Mouse (Mus musculus): Measurements from ENCODE around the gene Rhob. TPM values are rescaled to one million over a fixed set of nuclear protein-coding genes. Genes with fewer than 3 reads are reported as not detected.

Gene Rhob
- polyA plus RNA-seq, 2 experiments: 6.3 to 14.1 TPM

DNA sequence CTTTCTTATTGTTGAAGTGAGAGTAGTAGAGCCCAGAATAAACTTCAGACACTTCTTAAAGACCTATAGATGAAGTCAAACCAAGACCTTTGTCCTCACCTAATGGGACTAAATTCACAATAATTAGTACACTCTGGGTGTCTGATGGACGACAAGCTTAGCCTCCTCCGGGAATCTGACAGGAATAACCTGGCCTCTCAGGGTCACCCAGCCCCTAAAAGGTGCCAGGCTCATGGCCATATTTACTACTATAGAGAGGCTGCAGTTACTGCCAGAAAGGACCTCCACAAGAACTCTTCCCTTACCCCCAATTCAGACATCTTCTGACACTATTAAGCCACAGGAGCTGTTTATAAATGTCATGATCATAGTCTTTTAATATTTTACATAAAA lies 2.5 kb downstream of the Rhob start:
- H3K4me1 ChIP-seq (replicated peaks; ENCODE audit: control insufficient read depth in 2 of 2, insufficient read depth in 2 of 2, low read length in 1 of 2): peaks cover 3 to 9% of the 10 kb centered on the region in 2 experiments; a peak in 2 of 4 replicates
- no peak for DNase-seq (ENCODE audit: low read depth in 3 of 3, low spot score in 3 of 3)
- 45% methylated on average over 2 of the region's 2 CpGs for WGBS (ENCODE audit: insufficient replicate concordance)
- no peak overlapping the region for H3K4me3 ChIP-seq (ENCODE audit: insufficient read depth in 1 of 2, low read depth in 2 of 2, low read length in 2 of 2)
- H3K9me3 ChIP-seq (ENCODE audit: control insufficient read depth, low read length): no peaks in the 10 kb centered on the region
- no peak overlapping the region for H3K27ac ChIP-seq
- H3K36me3 ChIP-seq (replicated peaks; ENCODE audit: control insufficient read depth, insufficient read depth, low read depth): no peaks in the 10 kb centered on the region
- no peak overlapping the region for H3K9ac ChIP-seq (replicated peaks)
- peaks cover 12% of the 10 kb centered on the region for H3K27me3 ChIP-seq (ENCODE audit: control insufficient read depth, insufficient read depth, low read length)
- TF ChIP-seq CTCF (IDR thresholded peaks at IDR 0.05; ENCODE audit: low read depth): no peak
- no peak for TF ChIP-seq EP300 (IDR thresholded peaks at IDR 0.05; ENCODE audit: low read depth)
- no peak for ATAC-seq (ENCODE audit: insufficient read depth)
- no peak overlapping the region; the same call in 1 of the 2 replicates for H3K4me2 ChIP-seq (ENCODE audit: low read depth)

DNA sequence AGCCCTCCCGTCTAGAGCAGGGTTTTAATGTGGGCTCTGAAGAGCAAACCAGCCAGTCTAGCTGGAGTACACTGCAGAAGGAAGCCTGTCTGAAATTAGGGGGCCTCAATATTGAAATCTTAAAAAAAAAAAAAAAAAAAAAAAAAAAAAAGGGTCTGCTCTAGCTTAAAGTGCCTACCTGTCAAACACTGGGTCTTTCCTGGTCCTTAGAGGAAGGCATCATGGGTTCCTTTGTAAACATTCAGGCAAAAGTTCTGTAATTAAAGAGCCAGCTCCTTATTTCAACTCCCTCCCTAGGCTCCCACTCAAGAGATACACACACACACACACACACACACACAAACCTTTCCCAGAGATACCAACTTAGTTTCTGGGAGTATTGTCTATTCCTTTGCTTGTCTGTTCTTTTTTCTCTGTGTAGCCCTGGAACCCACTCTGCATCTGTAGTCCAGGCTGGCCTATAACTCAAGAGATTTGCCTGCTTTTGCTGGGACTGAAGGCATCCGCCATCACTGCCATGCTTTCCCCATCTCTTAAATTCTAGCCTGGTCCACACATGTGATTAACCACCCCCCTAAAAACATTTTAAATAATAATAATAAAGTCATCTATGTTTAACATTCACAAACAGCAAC lies 3.0 kb downstream of the Rhob start:
- no peak overlapping the region for H3K9ac ChIP-seq (replicated peaks)
- DNase-seq (ENCODE audit: low read depth in 3 of 3, low spot score in 3 of 3) (no peak), ATAC-seq (ENCODE audit: insufficient read depth) (no peak)
- peaks cover 12% of the 10 kb centered on the region for H3K27me3 ChIP-seq (ENCODE audit: control insufficient read depth, insufficient read depth, low read length)
- TF ChIP-seq CTCF (IDR thresholded peaks at IDR 0.05; ENCODE audit: low read depth) (no peak), EP300 (IDR thresholded peaks at IDR 0.05; ENCODE audit: low read depth) (no peak)
- H3K27ac ChIP-seq: no peak overlapping the region
- no peaks in the 10 kb centered on the region for H3K9me3 ChIP-seq (ENCODE audit: control insufficient read depth, low read length)
- no peaks in the 10 kb centered on the region for H3K36me3 ChIP-seq (replicated peaks; ENCODE audit: control insufficient read depth, insufficient read depth, low read depth)
- peaks cover 3 to 9% of the 10 kb centered on the region in 2 experiments; a peak in 2 of 4 replicates for H3K4me1 ChIP-seq (replicated peaks; ENCODE audit: control insufficient read depth in 2 of 2, insufficient read depth in 2 of 2, low read length in 1 of 2)
- no peak overlapping the region for H3K4me2 ChIP-seq (ENCODE audit: low read depth)
- WGBS (ENCODE audit: insufficient replicate concordance): 52% methylated on average over 2 of the region's 2 CpGs
- no peak overlapping the region for H3K4me3 ChIP-seq (ENCODE audit: insufficient read depth in 1 of 2, low read depth in 2 of 2, low read length in 2 of 2)

DNA sequence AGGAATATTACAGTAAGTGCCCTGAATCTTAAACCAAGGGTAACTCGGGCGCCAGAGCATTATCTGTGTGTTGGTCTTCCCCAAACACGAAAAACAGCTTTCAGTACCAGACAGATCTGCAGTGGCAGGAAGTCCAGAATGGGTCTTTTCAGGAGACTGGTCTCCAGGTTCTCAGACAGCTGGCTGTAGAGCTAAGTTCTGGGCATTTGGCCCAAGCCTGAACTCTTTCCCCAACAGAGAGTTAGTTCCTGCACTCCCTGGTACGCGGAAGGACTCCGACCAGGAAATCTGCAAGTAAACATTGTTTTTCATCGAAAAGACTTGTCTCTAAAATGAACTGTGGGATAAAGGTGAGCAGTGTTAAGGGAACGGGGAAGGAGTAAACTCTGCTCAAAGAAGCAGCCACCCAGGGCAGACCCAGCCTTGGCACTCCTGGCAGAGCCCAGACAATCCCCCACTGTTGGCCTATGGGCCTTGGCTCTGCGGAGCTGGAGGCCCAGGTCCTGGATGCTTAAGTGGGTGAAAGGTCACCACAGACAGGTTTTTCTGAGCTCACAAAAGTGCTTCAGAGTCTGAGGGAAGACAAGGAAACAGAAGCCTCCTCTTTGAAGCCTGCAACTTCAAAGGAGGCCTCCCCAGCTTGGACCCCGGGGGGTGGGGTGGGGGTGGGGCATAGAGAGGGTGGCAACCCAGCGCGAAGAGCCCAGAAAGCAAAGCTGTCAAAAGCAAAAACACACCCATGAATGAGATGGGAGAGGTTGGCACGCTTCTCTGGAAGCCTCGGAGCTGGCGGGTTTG lies 3.7 kb downstream of the Rhob start:
- Histone ChIP-seq H3K27me3 (ENCODE audit: control insufficient read depth, insufficient read depth, low read length) (peaks cover 12% of the 10 kb centered on the region), H3K9ac (replicated peaks) (no peak overlapping the region), H3K4me2 (ENCODE audit: low read depth) (no peak overlapping the region), H3K36me3 (replicated peaks; ENCODE audit: control insufficient read depth, insufficient read depth, low read depth) (no peaks in the 10 kb centered on the region), H3K9me3 (ENCODE audit: control insufficient read depth, low read length) (no peaks in the 10 kb centered on the region), H3K4me1 (replicated peaks; ENCODE audit: control insufficient read depth in 2 of 2, insufficient read depth in 2 of 2, low read length in 1 of 2) (peaks cover 3 to 6% of the 10 kb centered on the region in 2 experiments; a peak in 2 of 4 replicates), H3K27ac (no peak overlapping the region), H3K4me3 (ENCODE audit: insufficient read depth in 1 of 2, low read depth in 2 of 2, low read length in 2 of 2) (no peak overlapping the region)
- WGBS (ENCODE audit: insufficient replicate concordance): 39% methylated on average over 15 of the region's 15 CpGs
- TF ChIP-seq CTCF (IDR thresholded peaks at IDR 0.05; ENCODE audit: low read depth): no peak
- no peak for TF ChIP-seq EP300 (IDR thresholded peaks at IDR 0.05; ENCODE audit: low read depth)
- ATAC-seq (ENCODE audit: insufficient read depth): no peak
- DNase-seq (ENCODE audit: low read depth in 3 of 3, low spot score in 3 of 3): no peak

DNA sequence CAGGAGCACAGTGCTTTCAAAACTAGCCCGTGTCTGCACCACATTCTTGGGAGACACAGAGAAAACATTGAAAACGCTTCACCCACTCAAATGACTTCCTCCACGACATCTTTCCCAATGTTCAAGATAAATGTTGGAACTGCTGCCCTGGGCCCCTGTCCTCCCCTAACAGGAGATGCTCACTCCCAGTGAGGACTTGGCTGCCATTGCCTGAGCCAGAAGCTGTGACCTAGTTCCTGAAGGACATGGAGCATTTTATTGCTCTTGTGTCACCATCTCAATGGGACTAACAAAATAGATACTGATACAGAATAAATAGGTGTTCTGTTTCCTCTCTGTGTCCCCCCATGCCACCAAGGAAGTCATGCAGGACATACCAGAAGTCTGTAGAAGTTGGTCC lies 5.1 kb downstream of the Rhob start:
- no peak overlapping the region for H3K4me2 ChIP-seq (ENCODE audit: low read depth)
- WGBS (ENCODE audit: insufficient replicate concordance): 52% methylated on average over 3 of the region's 3 CpGs
- peaks cover 12% of the 10 kb centered on the region for H3K27me3 ChIP-seq (ENCODE audit: control insufficient read depth, insufficient read depth, low read length)
- no peak overlapping the region for H3K27ac ChIP-seq
- H3K9ac ChIP-seq (replicated peaks): no peak overlapping the region
- no peaks in the 10 kb centered on the region for H3K36me3 ChIP-seq (replicated peaks; ENCODE audit: control insufficient read depth, insufficient read depth, low read depth)
- H3K4me3 ChIP-seq (ENCODE audit: insufficient read depth in 1 of 2, low read depth in 2 of 2, low read length in 2 of 2): no peak overlapping the region
- ATAC-seq (ENCODE audit: insufficient read depth) (no peak), DNase-seq (ENCODE audit: low read depth in 3 of 3, low spot score in 3 of 3) (no peak)
- TF ChIP-seq CTCF (IDR thresholded peaks at IDR 0.05; ENCODE audit: low read depth) (no peak), EP300 (IDR thresholded peaks at IDR 0.05; ENCODE audit: low read depth) (no peak)
- H3K4me1 ChIP-seq (replicated peaks; ENCODE audit: control insufficient read depth in 2 of 2, insufficient read depth in 2 of 2, low read length in 1 of 2): no peaks in the 10 kb centered on the region
- no peaks in the 10 kb centered on the region for H3K9me3 ChIP-seq (ENCODE audit: control insufficient read depth, low read length)

DNA sequence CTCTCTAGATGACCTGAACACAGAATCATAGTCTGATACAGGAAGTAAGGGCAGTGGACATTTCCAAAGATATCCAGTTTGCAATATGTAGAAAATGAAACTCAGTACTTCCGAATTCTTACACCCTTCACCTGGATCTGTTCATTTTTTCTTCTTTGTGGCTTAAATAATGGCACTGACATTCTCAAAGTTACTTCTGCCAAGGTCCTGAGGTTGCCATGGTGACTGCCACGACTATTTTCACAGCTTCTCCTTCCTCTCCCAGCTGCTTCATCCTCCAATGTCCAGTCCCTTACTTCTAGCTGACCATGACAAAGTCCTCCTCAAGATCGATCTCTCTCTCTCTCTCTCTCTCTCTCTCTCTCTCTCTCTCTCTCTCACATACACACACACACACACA lies 6.4 kb downstream of the Rhob start:
- H3K4me3 ChIP-seq (ENCODE audit: insufficient read depth in 1 of 2, low read depth in 2 of 2, low read length in 2 of 2): no peak overlapping the region
- H3K4me2 ChIP-seq (ENCODE audit: low read depth): no peak overlapping the region
- no peaks in the 10 kb centered on the region for H3K4me1 ChIP-seq (replicated peaks; ENCODE audit: control insufficient read depth in 2 of 2, insufficient read depth in 2 of 2, low read length in 1 of 2)
- peaks cover 2% of the 10 kb centered on the region for H3K27me3 ChIP-seq (ENCODE audit: control insufficient read depth, insufficient read depth, low read length)
- TF ChIP-seq CTCF (IDR thresholded peaks at IDR 0.05; ENCODE audit: low read depth) (no peak), EP300 (IDR thresholded peaks at IDR 0.05; ENCODE audit: low read depth) (no peak)
- H3K9me3 ChIP-seq (ENCODE audit: control insufficient read depth, low read length): no peaks in the 10 kb centered on the region
- H3K36me3 ChIP-seq (replicated peaks; ENCODE audit: control insufficient read depth, insufficient read depth, low read depth): no peaks in the 10 kb centered on the region
- ATAC-seq (ENCODE audit: insufficient read depth): no peak
- no peak for DNase-seq (ENCODE audit: low read depth in 3 of 3, low spot score in 3 of 3)
- WGBS (ENCODE audit: insufficient replicate concordance): 43% methylated on average over 3 of the region's 3 CpGs
- H3K27ac ChIP-seq: no peak overlapping the region
- H3K9ac ChIP-seq (replicated peaks): no peak overlapping the region
